Mouse (Mus musculus) forebrain, embryonic 10.5 days (tissue): ENCODE results near the gene Birc5. TPM values are rescaled to one million over a fixed set of nuclear protein-coding genes. Genes with fewer than 3 reads are reported as not detected.
"Not testable (repeated sequence)": the region's sequence is repeated elsewhere in the genome, so short reads cannot be mapped to it uniquely, and the experiment has no call there.

Source experiments
- DNase-seq: peaks from one replicate; pipeline ENCODE4 v3.0.0-alpha.2; 2017; ENCODE audit warnings: low spot score; ENCODE audit errors: extremely low spot score
- H3K27ac ChIP-seq: fragments of 300-500 bp; sonication (generic); 2 replicates; pipeline ENCODE4 v1.5.1; 2016; ENCODE audit warnings: mild to moderate bottlenecking
- H3K27me3 ChIP-seq: fragments of 300-500 bp; sonication (generic); 2 replicates; pipeline ENCODE4 v1.6.1; 2016; ENCODE audit warnings: mild to moderate bottlenecking; ENCODE audit not compliant: poor library complexity, severe bottlenecking
- H3K36me3 ChIP-seq: fragments of 300-500 bp; sonication (generic); replicated peaks from 2 replicates; pipeline ENCODE4 v1.6.1; 2016; ENCODE audit warnings: mild to moderate bottlenecking, moderate library complexity
- H3K4me1 ChIP-seq: fragments of 300-500 bp; sonication (generic); 2 replicates; pipeline ENCODE4 v1.6.1; 2016
- H3K4me3 ChIP-seq: fragments of 300-500 bp; sonication (generic); 2 replicates; pipeline ENCODE4 v1.5.1; 2016; ENCODE audit warnings: mild to moderate bottlenecking, moderate library complexity
- H3K9me3 ChIP-seq: fragments of 300-500 bp; sonication (generic); 2 replicates; pipeline ENCODE4 v1.6.1; 2016; ENCODE audit warnings: mild to moderate bottlenecking, moderate library complexity
- WGBS: fragments of 180-500 bp; shearing (Covaris S2); methylation state at CpG from one replicate; pipeline ENCODE4 v1.1.7; 2016; 5-methylcytosine and 5-hydroxymethylcytosine counted together
- polyA plus RNA-seq: library from polyadenylated mRNA; unstranded; fragments of >200 nt; fragmentation: Nextera tagmentation; extraction: Ambion mirVana; gene quantifications from 2 replicates; pipeline ENCODE4 v1.2.1, GENCODE M21; 2016

Birc5 gene
- polyA plus RNA-seq: 412 and 424 TPM in 2 replicates

- under 1% methylated on average over 51 of the region's 51 CpGs for WGBS
- peaks cover 39% of the 10 kb centered on the region for H3K36me3 ChIP-seq
- H3K27me3 ChIP-seq: no peaks in the 10 kb centered on the region
- no peaks in the 10 kb centered on the region for H3K9me3 ChIP-seq
- DNase-seq: peak; percentile 93
- H3K4me1 ChIP-seq: peaks cover 37% of the 10 kb centered on the region
- H3K27ac ChIP-seq: peak within 1 kb of the TSS; percentile 95
- peak within 1 kb of the TSS; percentile 76 for H3K4me3 ChIP-seq
Observed at GRCm38 (mm10) chr11:117848985-117849671, at the start of gene Birc5. Gene Birc5, plus strand, starts transcription at chr11:117849251.

GRCm38 (mm10) chr11:117800038-117800437 lies 49.0 kb upstream of the Birc5 start:
- Histone ChIP-seq H3K9me3 (no peaks in the 10 kb centered on the region), H3K4me3 (no peak overlapping the region), H3K27ac (no peak overlapping the region), H3K27me3 (peaks cover 6% of the 10 kb centered on the region; the same call in 1 of the 2 replicates), H3K4me1 (peaks cover 20% of the 10 kb centered on the region), H3K36me3 (no peaks in the 10 kb centered on the region)
- WGBS: 90% methylated on average over 7 of the region's 7 CpGs
- DNase-seq: no peak

- Histone ChIP-seq H3K9me3 (no peaks in the 10 kb centered on the region), H3K27ac (no peak overlapping the region), H3K36me3 (no peaks in the 10 kb centered on the region), H3K4me1 (peaks cover 24% of the 10 kb centered on the region), H3K4me3 (no peak overlapping the region), H3K27me3 (peaks cover 10% of the 10 kb centered on the region; the same call in 1 of the 2 replicates)
- WGBS: 82% methylated on average over 7 of the region's 7 CpGs
- no peak for DNase-seq
Observed at GRCm38 (mm10) chr11:117801650-117802049, 47.4 kb upstream of the Birc5 start.

- peaks cover 10% of the 10 kb centered on the region; the same call in 1 of the 2 replicates for H3K4me1 ChIP-seq
- no peaks in the 10 kb centered on the region for H3K36me3 ChIP-seq
- DNase-seq: no peak
- WGBS: 98% methylated on average over 3 of the region's 3 CpGs
- H3K27ac ChIP-seq: no peak overlapping the region
- H3K9me3 ChIP-seq: no peaks in the 10 kb centered on the region
- H3K27me3 ChIP-seq: 0 out of 2 replicates have a peak, but pooled peaks cover 4% of the 10 kb centered on the region
- no peak overlapping the region for H3K4me3 ChIP-seq
Observed at GRCm38 (mm10) chr11:117803166-117803688, 45.8 kb upstream of the Birc5 start.

- no peak overlapping the region for H3K27ac ChIP-seq
- WGBS: 93% methylated on average over 6 of the region's 6 CpGs
- DNase-seq: no peak
Observed at GRCm38 (mm10) chr11:117806781-117807180, 42.3 kb upstream of the Birc5 start.

GRCm38 (mm10) chr11:117809407-117810311 lies 39.4 kb upstream of the Birc5 start, which contains the start of the genes Gm20708 and Syngr2:
Gene Gm20708, plus strand, starts transcription at chr11:117809668.
Gene Syngr2, plus strand, starts transcription at chr11:117809668.
- Histone ChIP-seq H3K36me3 (peaks cover 34% of the 10 kb centered on the region), H3K4me3 (peak within 1 kb of the TSS; percentile 92), H3K9me3 (no peaks in the 10 kb centered on the region), H3K4me1 (peaks cover 32% of the 10 kb centered on the region), H3K27me3 (0 out of 2 replicates have a peak, but pooled peaks cover 4% of the 10 kb centered on the region), H3K27ac (peak within 1 kb of the TSS; percentile 85)
- peak; percentile 83 for DNase-seq
- under 1% methylated on average over 75 of the region's 75 CpGs for WGBS

More at GRCm38 (mm10) chr11:117806781-117807180, 42.3 kb upstream of the Birc5 start:
- Histone ChIP-seq H3K27me3 (0 out of 2 replicates have a peak, but pooled peaks cover 4% of the 10 kb centered on the region), H3K36me3 (peaks cover 5% of the 10 kb centered on the region), H3K4me1 (peaks cover 36% of the 10 kb centered on the region), H3K9me3 (no peaks in the 10 kb centered on the region), H3K4me3 (no peak overlapping the region)

- H3K27ac ChIP-seq: peak overlapping the region; percentile 85
- H3K4me1 ChIP-seq: peaks cover 32% of the 10 kb centered on the region
- H3K36me3 ChIP-seq: peaks cover 42% of the 10 kb centered on the region
- under 1% methylated on average over 21 of the region's 21 CpGs for WGBS
- no peaks in the 10 kb centered on the region for H3K9me3 ChIP-seq
- 0 out of 2 replicates have a peak, but pooled peaks cover 4% of the 10 kb centered on the region for H3K27me3 ChIP-seq
- peak overlapping the region; percentile 92 for H3K4me3 ChIP-seq
- DNase-seq: peak; percentile 82
Observed at GRCm38 (mm10) chr11:117810401-117811046, 38.5 kb upstream of the Birc5 start.

- H3K27ac ChIP-seq: no peak overlapping the region
- H3K9me3 ChIP-seq: no peaks in the 10 kb centered on the region
- no peaks in the 10 kb centered on the region for H3K27me3 ChIP-seq
- H3K4me1 ChIP-seq: peaks cover 32% of the 10 kb centered on the region
- peaks cover 76% of the 10 kb centered on the region for H3K36me3 ChIP-seq
- 86% methylated on average over 5 of the region's 5 CpGs for WGBS
- DNase-seq: no peak
- no peak overlapping the region for H3K4me3 ChIP-seq
Observed at GRCm38 (mm10) chr11:117813867-117814266, 35.2 kb upstream of the Birc5 start.

GRCm38 (mm10) chr11:117814704-117815366 lies 34.2 kb upstream of the Birc5 start:
- H3K9me3 ChIP-seq: no peaks in the 10 kb centered on the region
- peaks cover 85% of the 10 kb centered on the region for H3K36me3 ChIP-seq
- H3K27ac ChIP-seq: no peak overlapping the region
- H3K27me3 ChIP-seq: no peaks in the 10 kb centered on the region
- 94% methylated on average over 6 of the region's 6 CpGs for WGBS
- peaks cover 31% of the 10 kb centered on the region for H3K4me1 ChIP-seq
- DNase-seq: no peak
- no peak overlapping the region for H3K4me3 ChIP-seq

- Histone ChIP-seq H3K4me1 (peaks cover 21% of the 10 kb centered on the region), H3K36me3 (peaks cover 95% of the 10 kb centered on the region)
- WGBS: 92% methylated on average over 9 of the region's 9 CpGs
- not testable (repeated sequence) for H3K9me3 ChIP-seq, H3K4me3 ChIP-seq, DNase-seq, H3K27me3 ChIP-seq, H3K27ac ChIP-seq
Observed at GRCm38 (mm10) chr11:117815850-117816249, 33.2 kb upstream of the Birc5 start.

- H3K27me3 ChIP-seq: no peaks in the 10 kb centered on the region
- WGBS: 92% methylated on average over 13 of the region's 13 CpGs
- H3K4me1 ChIP-seq: peaks cover 15% of the 10 kb centered on the region
- no peak for DNase-seq
- no peaks in the 10 kb centered on the region for H3K9me3 ChIP-seq
- no peak overlapping the region for H3K27ac ChIP-seq
- H3K36me3 ChIP-seq: peaks cover 100% of the 10 kb centered on the region
- H3K4me3 ChIP-seq: no peak overlapping the region
Observed at GRCm38 (mm10) chr11:117816389-117816996, 32.6 kb upstream of the Birc5 start.
